Mouse (Mus musculus) right cerebral cortex, adult 2 months (tissue): ENCODE results near the gene Pex26.

Source experiments
- DNase-seq, 2 experiments: peaks; one replicate each; pipeline ENCODE4 v3.0.0; 2021 to 2022; ENCODE audit warnings: low spot score in 2 of 2

Pex26 gene

DNA sequence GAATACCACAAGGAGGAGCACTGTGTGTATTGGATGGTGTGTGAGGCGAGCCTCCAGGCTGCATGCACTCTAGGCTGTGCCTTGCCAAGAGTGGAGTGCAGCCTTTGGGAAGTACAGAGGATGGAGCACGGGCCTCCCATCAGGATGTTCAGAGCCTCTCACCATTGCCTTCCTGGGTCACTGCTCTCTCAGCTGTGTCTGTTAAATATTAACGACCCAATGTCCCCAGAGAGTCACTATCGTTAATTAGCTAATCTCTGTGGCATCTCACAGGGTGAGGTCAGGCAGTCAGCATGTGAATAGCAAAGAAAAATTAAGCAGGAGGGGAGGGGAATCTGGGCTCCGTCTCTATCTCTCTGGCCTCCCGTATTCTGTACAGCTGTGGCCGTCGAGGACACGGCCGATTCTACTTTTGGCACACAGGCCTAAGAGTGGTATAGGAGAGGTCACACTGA is 17.3 kb upstream of the Pex26 start:
- DNase-seq: no peak

GRCm38 (mm10) chr6:121167381-121167975 is 16.0 kb upstream of the Pex26 start:
- DNase-seq: no peak

GRCm38 (mm10) chr6:121171102-121171501 is 12.4 kb upstream of the Pex26 start:
- no peak for DNase-seq

DNA sequence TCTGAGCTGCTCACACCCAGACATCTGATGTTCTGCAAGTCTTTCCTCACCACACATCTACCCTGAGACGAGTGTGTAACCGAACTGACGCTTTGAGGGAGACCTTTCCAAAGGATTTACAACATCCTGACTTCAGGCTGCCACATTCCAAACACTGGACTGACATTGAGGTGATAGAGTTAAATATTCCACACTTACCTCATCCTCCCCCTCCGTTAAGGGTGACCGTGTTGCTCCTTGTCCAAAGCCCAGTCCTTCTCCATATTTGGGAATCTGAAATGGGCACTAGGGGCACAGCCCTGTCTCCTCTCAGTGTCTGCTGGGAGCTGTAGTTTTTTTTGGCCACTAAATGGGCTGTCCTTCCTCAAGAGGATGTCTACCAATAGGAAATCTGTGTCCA is 10.0 kb upstream of the Pex26 start:
- no peak for DNase-seq

- DNase-seq: no peak
Measured at GRCm38 (mm10) chr6:121174761-121175160, 8.7 kb upstream of the Pex26 start.

DNA sequence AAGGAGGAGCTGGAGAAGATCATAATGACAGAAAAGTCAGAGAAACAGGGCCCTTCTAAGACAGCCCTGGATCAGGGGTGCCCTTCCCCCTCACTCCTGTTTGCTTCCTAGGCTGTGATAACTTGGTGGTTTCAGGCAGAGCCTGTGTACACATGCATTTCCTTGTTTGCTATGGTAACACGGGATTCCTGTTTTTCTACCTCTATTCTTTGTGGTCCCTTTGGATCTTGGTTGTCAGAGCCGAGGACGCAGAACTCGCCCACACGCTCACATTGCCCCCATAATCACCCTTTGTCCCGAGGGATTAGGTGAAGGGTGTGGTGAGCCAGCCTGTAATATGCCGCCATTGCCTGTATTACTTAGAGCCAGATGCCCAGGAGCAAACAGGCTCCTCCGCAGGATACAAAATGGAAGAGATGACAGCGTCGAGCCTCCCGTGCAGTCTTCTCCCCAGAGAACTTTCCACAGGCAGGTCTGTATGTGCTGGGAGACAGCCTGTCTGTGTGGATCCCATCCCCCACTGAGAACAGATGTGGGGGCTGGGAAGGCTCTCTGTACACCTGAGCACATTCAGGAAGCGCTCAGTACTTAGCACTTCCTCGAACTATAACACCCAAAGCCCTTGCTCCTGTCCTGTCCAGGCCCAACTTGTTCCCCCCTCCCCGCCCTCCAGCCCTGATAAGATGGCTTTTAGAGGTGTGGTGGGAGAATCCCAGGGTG is 7.3 kb upstream of the Pex26 start:
- no peak for DNase-seq

DNA sequence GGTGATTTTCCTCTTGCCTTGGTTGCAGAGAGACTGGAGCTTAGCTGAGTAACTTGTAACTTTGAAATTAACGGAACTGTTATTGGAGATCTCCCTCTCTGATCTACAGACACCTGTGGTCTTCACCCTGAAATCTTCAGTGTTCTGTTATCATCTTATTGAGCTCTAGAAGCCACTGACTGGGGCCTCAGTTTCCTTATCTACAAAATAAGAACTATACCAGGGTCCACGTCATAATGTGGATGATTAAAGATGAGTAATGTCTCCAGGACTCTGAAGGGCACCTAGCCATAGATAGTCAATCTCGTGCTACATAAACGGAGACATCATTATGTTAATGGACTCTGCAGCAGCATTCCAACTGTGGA is 6.8 kb upstream of the Pex26 start:
- no peak for DNase-seq

DNA sequence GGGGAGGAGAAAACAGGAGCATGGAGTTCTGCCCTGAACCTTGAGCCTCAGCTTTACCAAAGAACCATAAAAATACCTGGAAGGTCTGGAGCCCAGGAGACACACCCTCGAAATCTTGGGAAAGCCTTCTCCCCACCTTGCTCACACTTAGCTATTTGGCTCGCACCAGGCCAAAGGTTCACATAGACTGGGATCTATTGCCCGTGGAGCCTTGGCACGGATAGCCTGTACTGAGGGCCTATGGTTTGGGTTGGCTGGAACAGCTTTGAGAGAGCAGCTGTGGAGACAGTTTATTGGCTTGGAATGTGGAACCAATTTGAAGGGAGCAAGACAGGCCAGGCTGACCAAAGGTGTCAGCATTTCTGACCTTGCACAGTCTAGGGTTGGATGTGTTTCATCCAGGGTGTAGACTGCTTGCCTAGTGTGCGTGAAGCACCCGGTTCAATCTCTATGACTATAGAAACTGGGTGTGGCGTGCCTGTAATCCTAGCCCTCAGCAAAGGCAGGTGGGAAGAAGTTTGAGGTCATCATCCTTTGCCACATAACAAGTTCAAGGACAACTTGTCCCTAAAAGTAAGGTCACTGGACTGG is 6.3 kb upstream of the Pex26 start:
- DNase-seq: no peak

DNA sequence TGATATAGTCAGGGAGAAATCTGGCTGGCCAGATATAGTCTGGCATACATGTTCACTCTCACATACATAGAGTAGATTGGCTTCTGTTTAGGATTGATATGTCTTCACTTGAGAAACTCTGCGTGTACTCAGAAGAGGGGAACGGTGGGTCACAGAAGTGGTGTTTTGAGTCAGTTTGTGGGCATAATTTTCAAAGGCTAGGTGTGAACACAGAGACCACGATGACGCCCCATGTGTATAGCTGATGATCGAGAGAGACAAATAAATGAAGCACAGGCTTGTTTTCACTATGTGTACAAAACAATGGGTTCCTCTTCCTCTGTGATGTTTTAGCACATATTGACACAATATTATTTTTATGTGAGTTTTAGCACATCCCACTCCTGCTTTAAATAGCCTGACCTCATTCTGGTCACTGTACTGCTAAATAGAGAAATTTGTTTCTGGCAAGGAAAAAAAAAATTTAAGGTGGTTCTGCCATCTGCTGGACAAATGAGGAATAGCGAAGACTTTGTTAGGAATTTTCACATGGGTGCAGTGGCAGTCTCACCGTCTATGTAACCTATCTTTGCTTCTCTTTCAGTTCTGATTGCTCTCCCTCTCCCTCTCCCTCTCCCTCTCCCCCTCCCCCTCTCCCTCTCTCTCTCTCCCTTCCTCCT is 4.6 kb upstream of the Pex26 start:
- DNase-seq: peak; percentile 81 to 88

- DNase-seq: no peak
Measured at GRCm38 (mm10) chr6:121179846-121180245, 3.6 kb upstream of the Pex26 start.

- DNase-seq: peak; percentile 59 to 66
Measured at GRCm38 (mm10) chr6:121184198-121185140, 1.0 kb downstream of the Pex26 start.

GRCm38 (mm10) chr6:121185232-121185631 is 1.8 kb downstream of the Pex26 start:
- no peak for DNase-seq

GRCm38 (mm10) chr6:121191261-121192009 is 8.0 kb downstream of the Pex26 start:
- no peak for DNase-seq

GRCm38 (mm10) chr6:121194061-121194955 is 10.8 kb downstream of the Pex26 start:
- no peak for DNase-seq

GRCm38 (mm10) chr6:121194956-121195731 is 11.7 kb downstream of the Pex26 start:
- DNase-seq: peak in 1 of 2 experiments; percentile 34

DNA sequence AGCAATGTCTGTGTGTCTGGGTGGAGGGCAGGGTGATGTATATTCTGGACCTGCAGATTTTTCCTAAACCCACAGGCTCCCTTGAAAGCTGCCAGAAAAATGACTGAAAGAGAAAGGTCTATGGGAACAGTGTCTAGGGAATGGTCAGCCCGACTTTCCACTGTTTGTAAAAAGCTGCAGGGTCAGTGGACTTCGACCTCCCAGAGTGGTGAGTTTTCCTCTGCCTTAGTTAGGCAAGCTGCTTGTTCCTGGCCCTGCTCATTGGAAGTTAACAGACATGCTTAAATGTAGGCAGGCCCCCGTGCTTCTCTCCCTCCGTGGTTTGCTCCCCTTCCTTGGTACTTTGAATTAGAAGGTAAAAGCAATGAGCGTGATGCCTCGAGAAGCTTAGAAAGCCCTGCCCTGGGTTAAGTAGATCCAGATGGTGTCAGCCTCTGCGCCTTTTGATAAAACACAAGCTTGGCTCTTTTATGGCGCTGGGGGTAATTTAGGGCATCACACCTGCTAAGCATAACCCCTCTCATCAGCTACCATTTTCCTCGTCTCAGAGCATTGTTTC is 14.4 kb downstream of the Pex26 start:
- no peak for DNase-seq

- DNase-seq: no peak
Measured at GRCm38 (mm10) chr6:121200458-121200857, 17.0 kb downstream of the Pex26 start.

DNA sequence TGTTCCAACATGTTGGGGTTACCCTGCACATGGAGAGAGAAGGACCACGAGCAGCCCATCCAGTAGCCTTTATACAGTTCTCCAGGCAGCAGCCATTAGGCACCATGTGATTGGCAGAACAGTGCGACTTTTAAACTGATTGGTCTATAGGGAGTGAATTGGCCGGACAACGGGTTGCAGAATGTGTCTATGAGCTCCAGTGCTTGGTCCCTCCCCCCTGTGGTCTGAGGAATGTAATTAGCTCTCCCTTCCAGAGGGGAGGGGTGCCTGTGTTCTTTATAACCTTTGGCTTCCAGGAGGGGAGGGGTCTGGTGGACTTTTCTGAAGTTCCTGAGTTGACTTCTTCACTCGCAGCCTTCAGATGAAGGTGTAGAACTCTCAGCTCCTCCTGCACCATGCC is 18.6 kb downstream of the Pex26 start:
- DNase-seq: no peak

DNA sequence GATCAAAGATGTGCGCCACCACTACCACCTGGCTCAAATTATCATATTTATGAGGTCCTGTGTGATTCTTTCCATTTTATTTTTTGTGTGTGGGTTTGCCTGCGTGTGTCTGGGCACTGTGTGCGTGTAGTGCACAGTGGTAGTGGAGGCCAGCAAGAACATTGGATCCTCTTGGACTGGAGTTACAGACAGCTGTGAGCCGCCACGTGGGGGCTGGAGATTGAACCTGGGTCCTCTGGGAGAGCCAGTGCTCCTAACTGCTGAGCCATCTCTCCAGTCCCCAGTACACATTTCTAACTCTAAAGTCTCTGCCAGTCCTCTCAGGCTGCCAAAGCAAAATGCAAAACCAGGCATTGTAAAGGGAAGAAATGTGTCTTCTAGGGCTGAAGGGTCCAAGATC is 23.0 kb downstream of the Pex26 start:
- no peak for DNase-seq
